Mouse (Mus musculus): ENCODE measurements around the gene Arhgef28. TPM values are rescaled to one million over a fixed set of nuclear protein-coding genes. Genes with fewer than 3 reads are reported as not detected.

Arhgef28 gene
- polyA plus RNA-seq, 1 experiment from 2014 or later: 12.9 TPM

DNA sequence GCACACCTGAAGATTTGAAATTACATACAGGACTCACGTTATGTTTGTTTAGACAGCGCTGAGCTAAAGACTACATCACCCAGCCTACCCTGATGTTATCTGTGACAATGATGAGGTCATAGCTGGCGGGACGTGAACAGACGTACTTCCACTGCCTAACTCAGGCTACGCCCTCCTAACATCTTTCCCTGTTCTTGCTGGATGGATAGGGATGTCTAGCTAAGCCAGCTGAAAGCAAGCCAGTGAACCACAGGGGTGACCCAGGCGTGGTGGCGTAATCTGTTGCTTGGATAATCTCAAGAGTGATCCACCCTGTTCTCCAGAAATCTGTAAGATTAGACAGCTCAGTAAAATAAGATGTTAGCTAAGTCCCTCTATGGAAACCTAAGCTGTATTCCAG is 25.6 kb downstream of the Arhgef28 start:
- no peak for ATAC-seq
- no peak overlapping the region for H3K27ac ChIP-seq
- H3K9ac ChIP-seq (replicated peaks): no peak overlapping the region
- 91% methylated on average over 8 of the region's 8 CpGs for WGBS
- H3K4me3 ChIP-seq (replicated peaks): no peak overlapping the region
- no peaks in the 10 kb centered on the region for H3K4me1 ChIP-seq (replicated peaks)
- H3K9me3 ChIP-seq: no peaks in the 10 kb centered on the region
- H3K4me2 ChIP-seq (replicated peaks): no peak overlapping the region
- no peaks in the 10 kb centered on the region for H3K36me3 ChIP-seq
- no peaks in the 10 kb centered on the region; the same call in 1 of the 2 replicates for H3K27me3 ChIP-seq

DNA sequence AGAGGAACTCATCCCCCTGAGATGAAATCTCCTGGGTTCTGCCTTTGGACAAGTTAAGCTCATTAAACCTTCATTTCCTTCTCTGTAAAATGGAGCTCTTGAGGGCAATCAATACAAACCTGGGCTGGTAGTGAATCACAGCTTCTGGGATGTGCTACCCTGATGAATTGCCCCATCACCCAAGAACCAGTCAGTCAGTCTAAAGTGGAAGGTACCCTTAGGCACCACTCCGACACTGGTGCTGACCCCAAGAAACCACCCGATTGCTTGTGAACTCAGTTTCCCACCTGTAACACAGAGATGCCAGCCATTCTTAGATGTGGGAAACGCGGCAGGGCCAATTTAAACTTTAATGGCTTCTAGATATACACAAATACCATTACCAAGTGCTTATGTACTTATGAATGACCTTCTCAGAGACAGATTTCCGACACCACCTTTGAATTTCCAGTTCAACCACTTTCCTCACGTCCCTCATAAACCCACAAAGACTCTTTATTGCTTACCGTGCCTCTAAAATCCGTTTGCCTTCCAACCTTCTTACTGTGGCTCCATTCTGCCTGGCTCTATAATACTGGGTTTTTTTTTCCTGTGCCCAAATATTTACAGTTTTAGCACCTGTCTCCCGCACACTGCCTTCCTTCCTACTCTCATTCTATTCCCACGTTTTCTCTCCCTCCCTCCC is 30.8 kb downstream of the Arhgef28 start:
- Histone ChIP-seq H3K36me3 (no peaks in the 10 kb centered on the region), H3K4me2 (replicated peaks) (no peak overlapping the region), H3K27ac (no peak overlapping the region), H3K27me3 (no peaks in the 10 kb centered on the region), H3K9me3 (no peaks in the 10 kb centered on the region), H3K4me3 (replicated peaks) (no peak overlapping the region), H3K4me1 (replicated peaks) (0 out of 2 replicates have a peak, but pooled peaks cover 7% of the 10 kb centered on the region), H3K9ac (replicated peaks) (no peak overlapping the region)
- ATAC-seq: no peak
- WGBS: 83% methylated on average over 10 of the region's 10 CpGs

DNA sequence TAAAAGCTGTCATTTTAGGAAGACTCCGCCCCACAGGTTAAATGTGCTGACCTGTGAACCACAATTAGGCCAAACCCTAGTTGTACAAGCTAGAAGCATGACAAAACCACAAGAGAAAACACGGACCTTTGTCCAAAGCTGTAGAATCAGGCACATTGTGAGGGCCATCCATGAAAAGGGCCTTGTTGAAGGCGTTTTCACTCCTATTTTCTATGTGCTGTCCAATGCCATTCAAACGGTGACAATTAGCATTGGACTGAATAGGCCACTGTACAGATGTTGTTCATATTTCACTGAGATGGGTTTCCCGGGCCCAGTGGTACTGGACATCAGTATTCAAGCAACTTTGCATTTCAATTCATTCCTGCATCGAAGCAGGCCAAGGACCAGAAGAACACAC is 33.2 kb downstream of the Arhgef28 start:
- Histone ChIP-seq H3K4me1 (replicated peaks) (0 out of 2 replicates have a peak, but pooled peaks cover 7% of the 10 kb centered on the region), H3K27me3 (no peaks in the 10 kb centered on the region)

DNA sequence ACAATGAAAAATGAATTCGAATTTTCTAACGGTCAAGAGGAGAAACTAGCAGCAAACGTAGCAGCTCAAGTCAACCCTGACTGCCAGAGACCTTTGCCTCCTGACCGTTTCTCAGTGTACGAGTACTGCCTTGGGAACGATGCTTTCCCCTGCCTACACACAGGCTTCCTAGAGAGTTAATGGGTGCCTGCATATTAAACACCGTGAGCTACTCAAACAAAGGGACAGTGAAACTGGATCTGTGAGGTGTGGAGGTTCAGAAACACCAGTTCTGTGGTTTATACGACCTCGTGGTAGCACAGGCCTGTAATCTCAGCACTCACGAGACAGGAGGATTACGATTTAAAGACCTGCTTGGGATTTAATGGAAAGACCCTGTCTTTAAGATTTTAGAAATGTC is 33.9 kb downstream of the Arhgef28 start:
- H3K9ac ChIP-seq (replicated peaks): no peak overlapping the region
- H3K4me3 ChIP-seq (replicated peaks): no peak overlapping the region
- 0 out of 2 replicates have a peak, but pooled peaks cover 7% of the 10 kb centered on the region for H3K4me1 ChIP-seq (replicated peaks)
- H3K27ac ChIP-seq: no peak overlapping the region
- no peak overlapping the region for H3K4me2 ChIP-seq (replicated peaks)
- ATAC-seq: no peak
- no peaks in the 10 kb centered on the region for H3K27me3 ChIP-seq
- H3K36me3 ChIP-seq: no peaks in the 10 kb centered on the region
- peaks cover 2% of the 10 kb centered on the region; the same call in 1 of the 2 replicates for H3K9me3 ChIP-seq
- WGBS: 73% methylated on average over 11 of the region's 11 CpGs

More for the DNA sequence above, 33.2 kb downstream of the Arhgef28 start:
- no peaks in the 10 kb centered on the region for H3K36me3 ChIP-seq
- WGBS: 71% methylated on average over 6 of the region's 6 CpGs
- H3K27ac ChIP-seq: no peak overlapping the region
- H3K9ac ChIP-seq (replicated peaks): no peak overlapping the region
- no peak overlapping the region for H3K4me2 ChIP-seq (replicated peaks)
- no peak overlapping the region for H3K4me3 ChIP-seq (replicated peaks)
- H3K9me3 ChIP-seq: peaks cover under 1% of the 10 kb centered on the region; the same call in 1 of the 2 replicates
- ATAC-seq: no peak

DNA sequence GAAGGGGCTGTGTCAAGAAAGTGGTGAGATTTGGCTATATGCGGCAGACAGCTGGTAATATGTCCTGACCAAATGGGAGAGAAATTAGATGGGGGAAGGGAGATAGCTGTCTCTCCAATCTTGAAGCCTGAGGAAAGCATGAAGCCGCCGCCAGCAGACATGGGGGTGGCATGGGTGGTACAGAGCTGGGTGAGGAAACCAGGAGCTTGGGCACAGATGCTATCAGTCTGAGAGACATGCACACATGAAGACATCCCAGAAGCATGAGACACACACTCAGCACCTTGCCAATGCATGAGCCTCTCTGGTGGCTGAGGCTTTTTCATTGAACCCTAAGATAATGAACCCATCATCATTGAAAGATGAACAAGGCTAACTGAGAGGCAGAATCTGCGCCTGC is 34.5 kb downstream of the Arhgef28 start:
- Histone ChIP-seq H3K36me3 (no peaks in the 10 kb centered on the region), H3K9ac (replicated peaks) (no peak overlapping the region), H3K4me3 (replicated peaks) (no peak overlapping the region), H3K27me3 (no peaks in the 10 kb centered on the region), H3K9me3 (peaks cover 2% of the 10 kb centered on the region; the same call in 1 of the 2 replicates), H3K4me2 (replicated peaks) (no peak overlapping the region), H3K4me1 (replicated peaks) (0 out of 2 replicates have a peak, but pooled peaks cover 7% of the 10 kb centered on the region), H3K27ac (no peak overlapping the region)
- no peak for ATAC-seq
- 96% methylated on average over 4 of the region's 4 CpGs for WGBS

DNA sequence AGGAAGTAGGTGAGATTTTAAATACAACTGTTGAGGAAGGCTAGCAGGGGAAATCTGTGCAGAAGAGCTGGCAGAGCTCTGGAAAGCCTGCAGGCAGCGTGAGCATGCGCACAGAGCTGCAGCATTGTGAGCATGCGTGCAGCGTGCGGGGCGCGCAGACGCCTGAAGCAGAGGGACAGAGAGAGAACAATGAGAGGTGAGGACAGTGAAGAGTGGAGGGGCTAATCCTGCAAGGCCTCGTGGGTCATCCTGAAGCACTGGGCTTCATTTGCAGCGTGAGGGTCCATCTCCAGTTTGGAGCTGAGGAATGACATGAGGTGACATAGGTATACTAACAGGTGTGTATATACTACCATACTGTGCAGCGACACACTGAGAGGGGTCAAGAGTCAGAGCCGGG is 35.0 kb downstream of the Arhgef28 start:
- peak; percentile 37; the same call in 1 of the 2 replicates for ATAC-seq
- no peak overlapping the region for H3K9ac ChIP-seq (replicated peaks)
- H3K27me3 ChIP-seq: no peaks in the 10 kb centered on the region
- H3K4me1 ChIP-seq (replicated peaks): 0 out of 2 replicates have a peak, but pooled peaks cover 7% of the 10 kb centered on the region
- no peaks in the 10 kb centered on the region for H3K36me3 ChIP-seq
- no peak overlapping the region for H3K4me3 ChIP-seq (replicated peaks)
- H3K4me2 ChIP-seq (replicated peaks): no peak overlapping the region
- peaks cover 2% of the 10 kb centered on the region; the same call in 1 of the 2 replicates for H3K9me3 ChIP-seq
- no peak overlapping the region for H3K27ac ChIP-seq
- WGBS: 81% methylated on average over 12 of the region's 12 CpGs

DNA sequence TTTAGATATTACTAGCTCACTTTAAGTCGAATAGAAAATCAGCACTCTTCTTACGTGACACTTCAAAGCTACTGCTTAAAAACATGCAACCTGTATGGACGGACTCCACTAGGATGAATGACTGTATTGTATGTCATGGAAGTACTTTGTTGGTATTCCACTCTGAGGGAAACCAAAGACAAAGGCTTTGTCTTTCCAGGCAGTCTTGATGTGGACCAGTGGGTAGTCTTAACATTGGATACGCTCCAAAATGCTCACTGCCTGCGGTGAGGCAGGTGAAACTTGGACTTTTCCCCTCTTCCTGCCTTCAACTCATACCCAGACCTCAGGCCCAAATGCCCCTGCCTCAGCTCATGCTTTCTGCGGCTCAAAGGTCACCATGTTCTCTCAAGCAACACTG is 41.4 kb downstream of the Arhgef28 start:
- 73% methylated on average over 6 of the region's 6 CpGs for whole genome bisulfite sequencing
- H3K36me3 ChIP-seq: no peaks in the 10 kb centered on the region
- H3K4me3 ChIP-seq (replicated peaks): no peak overlapping the region
- H3K9ac ChIP-seq (replicated peaks): no peak overlapping the region
- no peak for ATAC-seq
- H3K9me3 ChIP-seq: peaks cover 2% of the 10 kb centered on the region; the same call in 1 of the 2 replicates
- no peak overlapping the region for H3K27ac ChIP-seq
- no peaks in the 10 kb centered on the region for H3K4me1 ChIP-seq (replicated peaks)
- no peaks in the 10 kb centered on the region for H3K27me3 ChIP-seq
- no peak overlapping the region for H3K4me2 ChIP-seq (replicated peaks)

DNA sequence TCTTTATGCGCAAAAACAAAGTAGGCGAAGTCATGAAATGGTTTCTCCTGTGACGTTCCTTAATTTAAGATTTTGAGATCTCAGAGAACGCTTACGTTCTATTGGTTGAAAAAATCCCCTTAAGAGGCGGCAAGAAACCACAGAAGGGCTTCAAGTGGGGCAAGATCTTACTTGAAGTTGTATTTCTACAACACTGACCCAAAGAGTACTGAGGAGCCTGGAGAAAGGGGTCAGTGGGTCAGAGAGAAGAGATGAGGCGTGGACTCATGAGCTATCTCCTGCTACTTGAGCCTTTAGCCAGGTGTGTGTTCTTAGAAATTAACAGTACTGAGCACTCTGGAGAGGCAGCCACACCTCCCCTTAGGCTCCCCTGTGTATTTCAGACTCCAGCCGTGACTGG is 44.7 kb downstream of the Arhgef28 start:
- Histone ChIP-seq H3K4me1 (replicated peaks) (peaks cover 3% of the 10 kb centered on the region; the same call in 1 of the 2 replicates), H3K9ac (replicated peaks) (no peak overlapping the region), H3K4me3 (replicated peaks) (no peak overlapping the region), H3K36me3 (no peaks in the 10 kb centered on the region), H3K27me3 (no peaks in the 10 kb centered on the region), H3K27ac (no peak overlapping the region), H3K9me3 (no peaks in the 10 kb centered on the region), H3K4me2 (replicated peaks) (no peak overlapping the region)
- 90% methylated on average over 8 of the region's 8 CpGs for WGBS
- no peak for ATAC-seq

DNA sequence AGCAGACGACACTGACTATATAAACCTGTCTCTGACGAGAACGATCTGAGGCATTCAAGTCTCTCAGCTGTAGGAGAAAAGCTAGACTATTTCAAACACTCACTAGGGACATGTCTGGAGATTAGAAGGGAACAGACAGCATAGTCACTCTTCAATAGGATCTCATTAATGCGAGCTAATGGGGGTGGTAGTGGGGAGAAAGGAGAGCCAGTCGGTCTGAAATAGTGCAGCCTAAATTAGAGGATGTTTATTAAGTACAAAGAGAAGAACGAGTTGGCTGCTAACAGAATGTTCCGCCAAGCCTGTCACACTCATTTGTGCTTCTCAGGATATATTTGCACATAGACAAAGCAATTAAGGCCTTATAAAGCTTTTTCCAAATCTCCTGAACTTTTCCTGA is 49.6 kb downstream of the Arhgef28 start:
- ATAC-seq: no peak
- Histone ChIP-seq H3K36me3 (no peaks in the 10 kb centered on the region), H3K27me3 (no peaks in the 10 kb centered on the region), H3K27ac (no peak overlapping the region), H3K9me3 (no peaks in the 10 kb centered on the region), H3K9ac (replicated peaks) (no peak overlapping the region), H3K4me3 (replicated peaks) (no peak overlapping the region), H3K4me1 (replicated peaks) (peaks cover 6% of the 10 kb centered on the region; the same call in 1 of the 2 replicates), H3K4me2 (replicated peaks) (no peak overlapping the region)
- 42% methylated on average over 7 of the region's 7 CpGs for WGBS

DNA sequence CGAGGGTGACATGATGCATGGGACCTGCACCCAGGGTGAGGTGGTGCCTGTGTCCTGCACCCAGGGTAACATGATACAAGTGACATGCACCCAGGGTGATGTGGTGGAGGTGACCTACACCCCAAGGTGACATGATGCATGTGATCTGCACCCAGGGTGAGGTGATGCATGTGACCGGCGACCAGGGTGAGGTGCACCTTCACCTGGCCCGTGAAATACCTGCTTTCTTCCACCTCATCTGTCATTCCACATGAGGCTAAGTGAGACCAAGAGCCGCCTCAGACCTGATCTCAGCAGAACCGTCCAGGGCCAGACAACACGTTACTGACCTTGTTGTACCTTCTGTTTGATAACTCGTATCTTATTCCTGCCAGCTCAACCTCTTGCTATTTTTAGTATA is 53.5 kb downstream of the Arhgef28 start:
- Histone ChIP-seq H3K27me3 (no peaks in the 10 kb centered on the region), H3K27ac (no peak overlapping the region), H3K9me3 (no peaks in the 10 kb centered on the region), H3K4me1 (replicated peaks) (peaks cover 6% of the 10 kb centered on the region; the same call in 1 of the 2 replicates), H3K36me3 (no peaks in the 10 kb centered on the region), H3K4me2 (replicated peaks) (no peak overlapping the region), H3K4me3 (replicated peaks) (no peak overlapping the region), H3K9ac (replicated peaks) (no peak overlapping the region)
- WGBS: 94% methylated on average over 8 of the region's 8 CpGs
- no peak for ATAC-seq

DNA sequence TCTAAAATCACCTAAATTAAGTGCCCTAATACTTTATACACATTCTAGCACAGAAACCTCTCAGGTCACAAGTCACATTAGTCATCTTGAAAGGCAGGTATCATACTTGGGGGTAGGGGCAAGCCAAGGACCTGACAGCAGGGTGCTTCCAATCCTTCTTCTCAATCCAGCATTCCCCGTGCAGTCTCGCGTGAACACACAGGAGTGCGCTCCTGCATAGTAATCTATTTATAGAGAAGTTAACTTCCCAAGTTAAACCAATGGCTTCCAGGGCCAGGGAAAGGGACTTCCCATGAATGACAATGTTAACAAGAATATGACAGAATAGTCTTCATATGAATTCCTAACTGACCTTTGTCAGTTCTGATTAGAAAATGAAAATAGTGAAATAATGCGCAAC is 58.7 kb downstream of the Arhgef28 start:
- 48% methylated on average over 5 of the region's 5 CpGs for WGBS
- Histone ChIP-seq H3K4me2 (replicated peaks) (no peak overlapping the region), H3K27me3 (no peaks in the 10 kb centered on the region), H3K27ac (no peak overlapping the region), H3K36me3 (no peaks in the 10 kb centered on the region), H3K9ac (replicated peaks) (no peak overlapping the region), H3K4me3 (replicated peaks) (no peak overlapping the region), H3K4me1 (replicated peaks) (peaks cover 8% of the 10 kb centered on the region; the same call in 1 of the 2 replicates), H3K9me3 (no peaks in the 10 kb centered on the region)
- no peak for ATAC-seq

DNA sequence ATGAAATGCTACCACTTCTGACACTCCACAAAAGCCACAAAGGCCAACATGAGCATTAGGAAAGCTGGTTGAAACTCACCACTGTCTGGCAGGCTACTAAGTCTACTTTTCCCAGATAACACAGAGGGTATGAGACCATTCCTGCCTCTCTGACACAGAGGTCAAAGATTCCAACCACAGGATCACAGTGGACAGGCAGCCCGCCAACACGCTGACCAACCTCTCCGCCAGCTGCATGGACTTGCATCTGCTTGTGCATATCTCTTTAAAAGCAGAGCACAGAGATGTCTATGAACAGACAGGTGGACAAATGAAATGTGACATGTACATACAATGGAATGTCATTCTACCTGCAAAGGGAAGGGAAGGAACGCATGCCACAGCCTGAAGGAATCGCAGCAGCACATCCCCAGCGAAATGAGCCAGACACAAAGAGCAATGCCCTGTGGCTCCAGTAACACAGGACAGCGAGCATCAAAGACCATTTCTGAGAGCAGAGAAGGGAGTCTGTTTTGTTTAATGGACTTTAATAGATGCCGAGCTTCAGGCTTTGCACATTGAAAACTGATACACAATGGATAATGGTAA is 59.6 kb downstream of the Arhgef28 start:
- Histone ChIP-seq H3K27me3 (no peaks in the 10 kb centered on the region), H3K9ac (replicated peaks) (no peak overlapping the region), H3K36me3 (no peaks in the 10 kb centered on the region), H3K4me3 (replicated peaks) (no peak overlapping the region), H3K9me3 (no peaks in the 10 kb centered on the region), H3K4me2 (replicated peaks) (no peak overlapping the region), H3K27ac (no peak overlapping the region), H3K4me1 (replicated peaks) (peaks cover 8% of the 10 kb centered on the region; the same call in 1 of the 2 replicates)
- peak; percentile 60; the same call in 1 of the 2 replicates for ATAC-seq
- WGBS: 55% methylated on average over 8 of the region's 8 CpGs

Measured in midbrain, embryonic 13.5 days (tissue).